Mouse (Mus musculus): ENCODE measurements around the gene Fam83e. TPM values are rescaled to one million over a fixed set of nuclear protein-coding genes. Genes with fewer than 3 reads are reported as not detected.

Gene Fam83e
- 0.14 TPM in 1 of 2 replicates, not detected in the other for polyA plus RNA-seq (2015; fragmentation: Nextera tagmentation; extraction: Ambion mirVana)

GRCm38 (mm10) chr7:45720413-45721233 is at the start of gene Fam83e:
Gene Fam83e (plus strand): TSS chr7:45721212.

GRCm38 (mm10) chr7:45683396-45684050 is 37.5 kb upstream of the Fam83e start, which contains the start of gene Ntn5:
Gene Ntn5 (plus strand): TSS chr7:45684022.

GRCm38 (mm10) chr7:45693921-45694591 is 27.0 kb upstream of the Fam83e start, which contains the start of gene Sec1:
Gene Sec1 (minus strand): TSS chr7:45694402.

GRCm38 (mm10) chr7:45699523-45700141 is 21.4 kb upstream of the Fam83e start, which contains the start of gene Car11:
Gene Car11 (plus strand): TSS chr7:45699843.

GRCm38 (mm10) chr7:45704730-45705442 is 16.1 kb upstream of the Fam83e start, which contains the start of gene Dbp:
Gene Dbp (plus strand): TSS chr7:45705088.

GRCm38 (mm10) chr7:45715090-45715708 is 5.8 kb upstream of the Fam83e start, which contains the start of gene Rpl18:
Gene Rpl18 (plus strand): TSS chr7:45715457.

GRCm38 (mm10) chr7:45717918-45718297 is 3.1 kb upstream of the Fam83e start, which contains the start of gene Sphk2:
Gene Sphk2 (minus strand): TSS chr7:45718002.

GRCm38 (mm10) chr7:45725713-45726112 is 4.7 kb downstream of the Fam83e start, which contains the start of gene Spaca4:
Gene Spaca4 (minus strand): TSS chr7:45725813.

Other genes starting within 250 kb of the Fam83e start
- 0.29 and 0.49 TPM in 2 replicates for gene Tulp2, start 239.3 kb upstream of the Fam83e start, polyA plus RNA-seq (2015; fragmentation: Nextera tagmentation; extraction: Ambion mirVana)
- not detected in 2 replicates for gene Gm45808, start 234.4 kb upstream of the Fam83e start, polyA plus RNA-seq (2015; fragmentation: Nextera tagmentation; extraction: Ambion mirVana)
- gene Dhdh, start 232.4 kb upstream of the Fam83e start, polyA plus RNA-seq (2015; fragmentation: Nextera tagmentation; extraction: Ambion mirVana) = 5.4 and 5.5 TPM in 2 replicates
- gene Nucb1, start 210.8 kb upstream of the Fam83e start, polyA plus RNA-seq (2015; fragmentation: Nextera tagmentation; extraction: Ambion mirVana) = 143 and 157 TPM in 2 replicates
- 18.4 and 20.1 TPM in 2 replicates for gene Ppp1r15a, start 194.9 kb upstream of the Fam83e start, polyA plus RNA-seq (2015; fragmentation: Nextera tagmentation; extraction: Ambion mirVana)
- gene Plekha4, start 194.9 kb upstream of the Fam83e start, polyA plus RNA-seq (2015; fragmentation: Nextera tagmentation; extraction: Ambion mirVana) = 5.5 and 6.7 TPM in 2 replicates
- 0.62 and 0.81 TPM in 2 replicates for gene Hsd17b14, start 166.3 kb upstream of the Fam83e start, polyA plus RNA-seq (2015; fragmentation: Nextera tagmentation; extraction: Ambion mirVana)
- 19.8 and 21.5 TPM in 2 replicates for gene Bcat2, start 151.1 kb upstream of the Fam83e start, polyA plus RNA-seq (2015; fragmentation: Nextera tagmentation; extraction: Ambion mirVana)
- gene Fgf21, start 105.7 kb upstream of the Fam83e start, polyA plus RNA-seq (2015; fragmentation: Nextera tagmentation; extraction: Ambion mirVana) = not detected in 2 replicates
- gene Fut1, start 103.9 kb upstream of the Fam83e start, polyA plus RNA-seq (2015; fragmentation: Nextera tagmentation; extraction: Ambion mirVana) = 0.14 TPM in 1 of 2 replicates, not detected in the other
- 0.10 TPM in 1 of 2 replicates, not detected in the other for gene Izumo1, start 99.4 kb upstream of the Fam83e start, polyA plus RNA-seq (2015; fragmentation: Nextera tagmentation; extraction: Ambion mirVana)
- 18.8 and 19.9 TPM in 2 replicates for gene Rasip1, start 93.7 kb upstream of the Fam83e start, polyA plus RNA-seq (2015; fragmentation: Nextera tagmentation; extraction: Ambion mirVana)
- gene Mamstr, start 81.2 kb upstream of the Fam83e start, polyA plus RNA-seq (2015; fragmentation: Nextera tagmentation; extraction: Ambion mirVana) = 4.5 and 5.3 TPM in 2 replicates
- gene Fut2, start 54.8 kb upstream of the Fam83e start, polyA plus RNA-seq (2015; fragmentation: Nextera tagmentation; extraction: Ambion mirVana) = 0.10 and 0.12 TPM in 2 replicates
- 1.4 and 1.6 TPM in 2 replicates for gene Ntn5, start 37.2 kb upstream of the Fam83e start, polyA plus RNA-seq (2015; fragmentation: Nextera tagmentation; extraction: Ambion mirVana)
- gene Sec1, start 26.8 kb upstream of the Fam83e start, polyA plus RNA-seq (2015; fragmentation: Nextera tagmentation; extraction: Ambion mirVana) = 0.45 and 0.58 TPM in 2 replicates
- 92.0 and 100.0 TPM in 2 replicates for gene Car11, start 21.4 kb upstream of the Fam83e start, polyA plus RNA-seq (2015; fragmentation: Nextera tagmentation; extraction: Ambion mirVana)
- gene Dbp, start 16.1 kb upstream of the Fam83e start, polyA plus RNA-seq (2015; fragmentation: Nextera tagmentation; extraction: Ambion mirVana) = 6.3 and 8.5 TPM in 2 replicates
- 516 and 551 TPM in 2 replicates for gene Rpl18, start 5.8 kb upstream of the Fam83e start, polyA plus RNA-seq (2015; fragmentation: Nextera tagmentation; extraction: Ambion mirVana)
- gene Sphk2, start 3.2 kb upstream of the Fam83e start, polyA plus RNA-seq (2015; fragmentation: Nextera tagmentation; extraction: Ambion mirVana) = 18.9 and 20.8 TPM in 2 replicates
- not detected in 2 replicates for gene Spaca4, start 4.6 kb downstream of the Fam83e start, polyA plus RNA-seq (2015; fragmentation: Nextera tagmentation; extraction: Ambion mirVana)
- gene Lmtk3, start 62.5 kb downstream of the Fam83e start, polyA plus RNA-seq (2015; fragmentation: Nextera tagmentation; extraction: Ambion mirVana) = 19.1 and 20.2 TPM in 2 replicates
- 9.0 and 9.5 TPM in 2 replicates for gene Sult2b1, start 63.5 kb downstream of the Fam83e start, polyA plus RNA-seq (2015; fragmentation: Nextera tagmentation; extraction: Ambion mirVana)
- 202 and 212 TPM in 2 replicates for gene Cyth2, start 93.4 kb downstream of the Fam83e start, polyA plus RNA-seq (2015; fragmentation: Nextera tagmentation; extraction: Ambion mirVana)
- gene Kcnj14, start 103.6 kb downstream of the Fam83e start, polyA plus RNA-seq (2015; fragmentation: Nextera tagmentation; extraction: Ambion mirVana) = 2.1 and 2.3 TPM in 2 replicates
- gene Grwd1, start 109.7 kb downstream of the Fam83e start, polyA plus RNA-seq (2015; fragmentation: Nextera tagmentation; extraction: Ambion mirVana) = 41.4 and 43.8 TPM in 2 replicates
- 51.6 and 60.3 TPM in 2 replicates for gene Kdelr1, start 151.6 kb downstream of the Fam83e start, polyA plus RNA-seq (2015; fragmentation: Nextera tagmentation; extraction: Ambion mirVana)
- gene Grin2d, start 157.2 kb downstream of the Fam83e start, polyA plus RNA-seq (2015; fragmentation: Nextera tagmentation; extraction: Ambion mirVana) = 7.6 and 9.0 TPM in 2 replicates
- 0.34 TPM in 1 of 2 replicates, not detected in the other for gene Syngr4, start 175.5 kb downstream of the Fam83e start, polyA plus RNA-seq (2015; fragmentation: Nextera tagmentation; extraction: Ambion mirVana)
- gene Tmem143, start 175.7 kb downstream of the Fam83e start, polyA plus RNA-seq (2015; fragmentation: Nextera tagmentation; extraction: Ambion mirVana) = 7.3 and 8.2 TPM in 2 replicates
- 56.9 and 74.0 TPM in 2 replicates for gene Emp3, start 200.2 kb downstream of the Fam83e start, polyA plus RNA-seq (2015; fragmentation: Nextera tagmentation; extraction: Ambion mirVana)
- 6.9 and 7.0 TPM in 2 replicates for gene Ccdc114, start 202.9 kb downstream of the Fam83e start, polyA plus RNA-seq (2015; fragmentation: Nextera tagmentation; extraction: Ambion mirVana)